Mouse (Mus musculus) liver, postnatal 0 days (tissue): ENCODE results near the gene Jhy. TPM values are rescaled to one million over a fixed set of nuclear protein-coding genes. Genes with fewer than 3 reads are reported as not detected.

Experiments
- ATAC-seq: fragments of 200-750 bp; cut with Nextera tagmentation; 2 replicates; pipeline ENCODE4 v1.8.0; 2017; ENCODE audit warnings: mild to moderate bottlenecking, moderate library complexity
- DNase-seq: peaks from one replicate; pipeline ENCODE4 v3.0.0-alpha.2; 2016
- H3K27ac ChIP-seq: fragments of 300-500 bp; sonication (generic); 2 replicates; pipeline ENCODE4 v1.5.1; 2014; ENCODE audit warnings: antibody characterized with exemption, moderate library complexity, mild to moderate bottlenecking, low read depth
- H3K27me3 ChIP-seq: fragments of 300-500 bp; sonication (generic); 2 replicates; pipeline ENCODE4 v1.6.1; 2014; ENCODE audit warnings: low read length, control low read depth, mixed read lengths; ENCODE audit not compliant: insufficient read depth
- H3K36me3 ChIP-seq: fragments of 300-500 bp; sonication (generic); replicated peaks from 2 replicates; pipeline ENCODE4 v1.6.1; 2014; ENCODE audit warnings: mild to moderate bottlenecking, control low read depth, low read length, moderate library complexity, mixed read lengths; ENCODE audit not compliant: insufficient read depth
- H3K4me1 ChIP-seq: fragments of 300-500 bp; sonication (generic); 2 replicates; pipeline ENCODE4 v1.6.1; 2014; ENCODE audit warnings: antibody characterized with exemption, mild to moderate bottlenecking, control low read depth; ENCODE audit not compliant: insufficient read depth
- H3K4me2 ChIP-seq: fragments of 300-500 bp; sonication (generic); 2 replicates; pipeline ENCODE4 v1.6.1; 2014; ENCODE audit warnings: low read depth, mild to moderate bottlenecking, low read length, moderate library complexity, mixed read lengths
- H3K4me3 ChIP-seq: fragments of 300-500 bp; sonication (generic); 2 replicates; pipeline ENCODE4 v1.5.1; 2014; ENCODE audit warnings: low read depth, low read length
- H3K9ac ChIP-seq: fragments of 300-500 bp; sonication (generic); replicated peaks from 2 replicates; pipeline ENCODE4 v1.6.1; 2014; ENCODE audit warnings: mild to moderate bottlenecking, moderate library complexity
- H3K9me3 ChIP-seq: fragments of 300-500 bp; sonication (generic); 2 replicates; pipeline ENCODE4 v1.6.1; 2016; ENCODE audit warnings: mild to moderate bottlenecking, control low read depth, low read length, mixed read lengths
- CTCF ChIP-seq: sonication (generic); IDR thresholded peaks from 2 replicates; pipeline ENCODE4 v1.5.1; 2016; ENCODE audit warnings: antibody characterized with exemption, low read depth
- EP300 ChIP-seq: IDR thresholded peaks from 2 replicates; pipeline ENCODE4 v1.6.1; 2016; ENCODE audit warnings: antibody characterized with exemption, low read depth, mild to moderate bottlenecking
- WGBS: fragments of 180-500 bp; shearing (Covaris S2); extraction: QIAGEN DNeasy Blood & Tissue Kit; methylation state at CpG from one replicate; pipeline ENCODE4 v1.1.7; 2014; ENCODE audit not compliant: insufficient replicate concordance; 5-methylcytosine and 5-hydroxymethylcytosine counted together
- polyA plus RNA-seq: library from polyadenylated mRNA; unstranded; fragments of >200 nt; fragmentation: Nextera tagmentation; extraction: Ambion mirVana; gene quantifications from 2 replicates; pipeline ENCODE4 v1.2.1, GENCODE M21; 2015

Gene Jhy
- polyA plus RNA-seq, 1 experiment from 2014 or later: not detected

GRCm38 (mm10) chr9:40907413-40907812 is 56.5 kb downstream of the Jhy start:
- Histone ChIP-seq H3K4me1 (no peaks in the 10 kb centered on the region), H3K9me3 (no peaks in the 10 kb centered on the region), H3K9ac (no peak overlapping the region), H3K27me3 (no peaks in the 10 kb centered on the region; the same call in 1 of the 2 replicates), H3K27ac (no peak overlapping the region), H3K4me3 (no peak overlapping the region), H3K36me3 (no peaks in the 10 kb centered on the region), H3K4me2 (no peak overlapping the region)
- 51% methylated on average over 8 of the region's 8 CpGs for WGBS
- DNase-seq: no peak
- ATAC-seq: no peak
- no peak for TF ChIP-seq EP300
- no peak for TF ChIP-seq CTCF

GRCm38 (mm10) chr9:40892456-40892855 is 71.5 kb downstream of the Jhy start:
- Histone ChIP-seq H3K4me2 (no peak overlapping the region), H3K9me3 (no peaks in the 10 kb centered on the region), H3K27me3 (0 out of 2 replicates have a peak, but pooled peaks cover 6% of the 10 kb centered on the region), H3K27ac (no peak overlapping the region), H3K9ac (no peak overlapping the region), H3K36me3 (no peaks in the 10 kb centered on the region), H3K4me3 (no peak overlapping the region), H3K4me1 (no peaks in the 10 kb centered on the region)
- TF ChIP-seq CTCF (no peak), EP300 (no peak)
- DNase-seq (no peak), ATAC-seq (no peak)
- WGBS: 71% methylated on average over 6 of the region's 6 CpGs

DNA sequence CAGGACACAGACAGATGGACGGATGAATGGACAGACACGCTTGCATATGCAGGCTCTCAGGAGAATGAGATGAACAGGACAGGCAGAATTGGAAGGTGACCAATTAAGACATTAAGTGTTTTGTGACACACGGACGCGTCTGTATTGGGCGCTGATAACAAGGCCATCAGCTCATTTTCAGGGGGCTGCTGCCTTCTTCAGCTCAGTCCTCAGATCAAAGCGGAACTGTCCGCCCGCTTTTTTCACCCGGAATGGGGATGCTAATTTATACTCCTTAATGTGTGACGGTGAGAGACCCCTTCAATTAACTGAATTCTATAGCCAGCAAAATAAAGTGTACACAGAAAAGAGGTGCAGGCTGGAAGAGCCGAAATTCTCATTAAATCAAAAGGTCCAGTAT is 74.5 kb downstream of the Jhy start:
- no peak overlapping the region for H3K4me3 ChIP-seq
- no peak for TF ChIP-seq CTCF
- no peak for TF ChIP-seq EP300
- ATAC-seq (no peak), DNase-seq (no peak)
- H3K36me3 ChIP-seq: no peaks in the 10 kb centered on the region
- no peak overlapping the region for H3K27ac ChIP-seq
- no peak overlapping the region for H3K4me2 ChIP-seq
- H3K9me3 ChIP-seq: no peaks in the 10 kb centered on the region
- no peak overlapping the region for H3K9ac ChIP-seq
- WGBS: 46% methylated on average over 12 of the region's 12 CpGs
- peaks cover 16% of the 10 kb centered on the region for H3K27me3 ChIP-seq
- no peaks in the 10 kb centered on the region for H3K4me1 ChIP-seq

DNA sequence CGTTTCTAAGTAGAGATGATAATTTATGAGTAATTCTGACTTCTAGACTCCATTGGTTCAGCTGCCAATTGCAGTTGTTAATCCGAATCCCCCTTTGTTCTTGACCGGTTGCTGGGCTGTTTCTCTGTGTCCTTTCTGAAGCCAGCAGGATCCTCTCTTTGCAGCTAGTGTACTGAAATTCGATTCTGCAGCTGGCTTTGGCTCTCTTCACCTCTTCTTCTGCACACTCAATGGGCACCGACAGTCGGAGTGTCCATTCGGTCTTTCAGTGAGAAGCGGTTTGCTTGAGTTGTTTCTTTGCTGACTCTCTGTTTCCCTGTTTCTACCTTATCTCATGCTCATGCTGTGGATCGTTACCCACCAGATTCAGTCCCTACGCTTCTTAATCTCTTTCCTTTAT is 78.2 kb downstream of the Jhy start:
- no peaks in the 10 kb centered on the region for H3K9me3 ChIP-seq
- no peak overlapping the region for H3K27ac ChIP-seq
- peaks cover 25% of the 10 kb centered on the region for H3K27me3 ChIP-seq
- H3K4me1 ChIP-seq: no peaks in the 10 kb centered on the region
- no peak for ATAC-seq
- no peak overlapping the region for H3K4me2 ChIP-seq
- H3K4me3 ChIP-seq: no peak overlapping the region
- no peaks in the 10 kb centered on the region for H3K36me3 ChIP-seq
- no peak for DNase-seq
- H3K9ac ChIP-seq: no peak overlapping the region
- TF ChIP-seq EP300 (no peak), CTCF (no peak)
- WGBS: 57% methylated on average over 10 of the region's 10 CpGs

DNA sequence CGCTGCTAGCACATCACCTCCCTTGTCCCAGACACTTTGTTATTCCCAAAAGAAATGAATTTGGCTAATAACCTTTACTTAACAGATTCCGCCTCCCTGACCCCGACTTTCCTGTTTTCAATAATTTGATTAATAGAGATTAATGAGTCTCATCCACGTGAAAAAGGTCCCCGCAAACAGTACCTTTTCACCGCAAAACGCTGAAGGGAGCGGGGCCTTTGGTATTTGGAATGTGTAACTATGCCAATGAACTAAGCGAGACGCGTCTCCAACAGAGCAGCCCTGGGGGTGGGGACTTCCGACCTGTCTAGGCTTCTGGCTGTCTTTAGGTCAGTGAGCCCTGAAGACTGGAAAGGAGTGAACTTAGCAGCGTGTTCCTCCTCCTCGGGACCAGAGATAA is 84.9 kb downstream of the Jhy start:
- H3K27ac ChIP-seq: no peak overlapping the region
- ATAC-seq: no peak
- peaks cover 4% of the 10 kb centered on the region for H3K4me1 ChIP-seq
- H3K4me2 ChIP-seq: no peak overlapping the region
- TF ChIP-seq CTCF: no peak
- TF ChIP-seq EP300: no peak
- peaks cover 75% of the 10 kb centered on the region for H3K27me3 ChIP-seq
- 3% methylated on average over 14 of the region's 14 CpGs for WGBS
- no peak overlapping the region for H3K4me3 ChIP-seq
- H3K9ac ChIP-seq: no peak overlapping the region
- no peaks in the 10 kb centered on the region for H3K9me3 ChIP-seq
- DNase-seq: no peak
- no peaks in the 10 kb centered on the region for H3K36me3 ChIP-seq

- H3K4me2 ChIP-seq: no peak overlapping the region
- no peak overlapping the region for H3K9ac ChIP-seq
- H3K4me1 ChIP-seq: peaks cover 4% of the 10 kb centered on the region
- no peak for ATAC-seq
- 3% methylated on average over 32 of the region's 32 CpGs for WGBS
- no peaks in the 10 kb centered on the region for H3K9me3 ChIP-seq
- H3K27ac ChIP-seq: no peak overlapping the region
- H3K27me3 ChIP-seq: peaks cover 81% of the 10 kb centered on the region
- no peaks in the 10 kb centered on the region for H3K36me3 ChIP-seq
- H3K4me3 ChIP-seq: peak overlapping the region; percentile 21; the same call in 1 of the 2 replicates
- TF ChIP-seq EP300: no peak
- no peak for TF ChIP-seq CTCF
- DNase-seq: no peak
Measured at GRCm38 (mm10) chr9:40878291-40878945, 85.5 kb downstream of the Jhy start.

DNA sequence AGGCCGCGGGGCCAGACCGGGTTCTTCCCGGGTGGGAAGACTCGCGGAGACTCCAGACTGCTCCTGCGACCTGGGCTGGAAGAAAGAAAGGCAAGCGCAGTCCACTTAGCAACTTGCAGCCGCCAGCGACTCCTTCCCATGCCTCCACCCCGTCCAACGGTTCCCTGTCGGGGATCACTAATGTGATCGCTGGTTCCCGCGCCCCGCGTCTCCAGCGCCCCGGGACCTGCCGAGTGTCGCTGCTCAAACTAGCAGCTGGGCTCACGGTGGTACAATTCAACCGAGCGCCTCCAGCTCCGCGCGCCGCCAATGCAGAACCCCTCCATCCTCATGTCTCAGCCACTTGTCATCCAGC is 86.1 kb downstream of the Jhy start:
- ATAC-seq: no peak
- Histone ChIP-seq H3K27ac (no peak overlapping the region), H3K9me3 (no peaks in the 10 kb centered on the region), H3K4me3 (peak overlapping the region; percentile 21), H3K9ac (no peak overlapping the region), H3K36me3 (no peaks in the 10 kb centered on the region), H3K4me1 (peaks cover 4% of the 10 kb centered on the region), H3K4me2 (peak overlapping the region; percentile 48), H3K27me3 (peaks cover 87% of the 10 kb centered on the region)
- no peak for DNase-seq
- TF ChIP-seq CTCF (no peak), EP300 (no peak)
- 2% methylated on average over 29 of the region's 29 CpGs for WGBS
